Mouse (Mus musculus): ENCODE measurements around the gene Fibp.
A peak's percentile ranks its signal among the peaks of the same experiment; 100 is the strongest.

Gene Fibp

DNA sequence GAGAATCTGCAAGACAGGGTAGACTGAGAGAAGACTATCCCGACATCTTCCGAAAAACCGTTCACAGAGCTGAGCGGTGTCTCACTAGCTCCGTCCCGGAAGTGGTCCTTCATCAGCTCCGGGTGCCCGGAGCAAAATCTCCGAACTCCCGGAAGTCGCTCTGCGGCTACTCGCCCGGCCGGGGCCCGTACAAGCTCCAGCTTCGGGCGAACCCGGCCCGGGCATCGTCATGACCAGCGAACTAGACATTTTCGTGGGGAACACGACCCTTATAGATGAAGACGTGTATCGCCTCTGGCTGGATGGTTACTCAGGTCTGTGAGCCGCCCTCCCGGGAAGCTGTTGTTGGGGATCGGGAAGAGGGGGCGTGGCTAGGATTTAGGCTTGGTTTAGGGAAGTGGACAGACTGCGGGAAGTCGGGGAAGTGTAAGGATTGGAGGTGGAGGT lies at the start of gene Fibp:
TSS of gene Fibp (plus strand) at position 151 of the 447 bp plus-strand sequence.
- peak; percentile 86 for DNase-seq

- no peak for DNase-seq
These were observed 49.8 kb upstream of the Fibp start for GRCm38 (mm10) chr19:5410641-5411040.

- DNase-seq, result no peak
These were observed 48.5 kb upstream of the Fibp start for GRCm38 (mm10) chr19:5411961-5412360.

- DNase-seq, result no peak
These were observed 46.6 kb upstream of the Fibp start for GRCm38 (mm10) chr19:5413840-5414239.

GRCm38 (mm10) chr19:5414534-5414957 lies 45.9 kb upstream of the Fibp start:
- DNase-seq, result no peak

- no peak for DNase-seq
These were observed 41.5 kb upstream of the Fibp start for GRCm38 (mm10) chr19:5418750-5419466.

DNA sequence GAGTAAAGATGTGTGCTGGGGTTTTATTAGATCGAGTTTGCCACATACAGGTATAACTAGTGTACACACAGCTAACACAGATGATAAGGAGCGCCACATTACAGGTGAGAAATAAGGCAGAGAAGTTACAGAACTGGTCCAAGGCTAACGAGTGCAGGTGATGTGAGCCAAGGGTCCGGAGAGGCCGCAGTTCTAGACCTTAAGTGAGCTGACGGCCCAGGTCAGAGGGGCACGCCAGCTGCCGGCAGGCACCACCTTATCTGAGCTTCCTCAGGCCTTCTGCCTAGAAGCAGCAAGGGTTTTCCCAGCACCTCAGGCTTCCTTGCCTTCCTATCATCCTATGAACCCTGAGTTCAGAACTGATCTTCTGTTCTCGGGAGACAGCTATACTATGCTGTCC lies 40.8 kb upstream of the Fibp start:
- DNase-seq, result no peak

- DNase-seq, result no peak
These were observed 39.8 kb upstream of the Fibp start for GRCm38 (mm10) chr19:5420579-5420978.

GRCm38 (mm10) chr19:5421784-5422183 lies 38.6 kb upstream of the Fibp start:
- no peak for DNase-seq

DNA sequence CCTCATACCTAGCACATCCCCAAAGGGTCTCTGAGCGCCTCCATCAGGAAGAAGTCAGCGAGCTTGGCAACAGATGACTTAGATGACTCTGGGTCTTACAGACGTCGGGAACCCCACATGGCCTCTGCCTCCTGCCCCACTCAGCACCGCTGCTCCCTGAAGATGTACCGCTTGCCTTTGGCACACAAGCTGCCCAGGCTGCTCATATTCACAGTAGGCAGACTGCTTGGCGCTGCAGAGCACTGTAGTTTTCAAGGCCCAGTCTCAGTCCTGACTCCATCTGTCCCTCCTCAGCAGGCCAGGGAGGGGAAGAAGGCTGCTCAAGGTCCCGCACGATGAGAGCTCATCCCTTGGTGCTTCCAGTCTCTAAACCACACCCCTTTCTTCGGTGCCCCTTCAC lies 38.1 kb upstream of the Fibp start:
- DNase-seq, result no peak

- no peak for DNase-seq
These were observed 37.4 kb upstream of the Fibp start for GRCm38 (mm10) chr19:5422895-5423443.

DNA sequence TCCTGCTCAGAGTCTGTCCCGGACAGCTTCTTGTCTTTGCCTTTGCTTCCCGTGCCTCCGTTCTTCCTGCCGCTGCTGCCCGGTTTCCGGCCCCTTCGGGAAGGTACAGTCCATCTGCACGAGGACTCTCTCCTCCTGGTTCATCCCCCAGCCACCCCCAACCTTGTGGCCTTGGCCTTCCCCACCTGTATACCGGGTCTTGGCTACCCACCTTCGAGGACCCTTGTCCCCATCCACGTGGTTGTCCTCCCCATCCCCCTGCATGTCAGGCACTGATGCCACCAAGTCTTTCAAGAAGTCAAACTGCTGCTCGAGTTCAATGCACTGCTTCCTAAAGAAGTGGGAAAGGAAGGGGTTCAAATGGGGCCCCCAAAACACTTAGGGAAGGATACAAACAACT lies 36.9 kb upstream of the Fibp start:
- DNase-seq, result no peak

GRCm38 (mm10) chr19:5424092-5424781 lies 36.2 kb upstream of the Fibp start:
- peak; percentile 73 for DNase-seq

GRCm38 (mm10) chr19:5424782-5425741 lies 35.4 kb upstream of the Fibp start, which contains the start of the genes Drap1 and AI837181:
Gene Drap1, minus strand, starts transcription at chr19:5424979.
Gene AI837181, plus strand, starts transcription at chr19:5425144.
- peak; percentile 97 for DNase-seq

DNA sequence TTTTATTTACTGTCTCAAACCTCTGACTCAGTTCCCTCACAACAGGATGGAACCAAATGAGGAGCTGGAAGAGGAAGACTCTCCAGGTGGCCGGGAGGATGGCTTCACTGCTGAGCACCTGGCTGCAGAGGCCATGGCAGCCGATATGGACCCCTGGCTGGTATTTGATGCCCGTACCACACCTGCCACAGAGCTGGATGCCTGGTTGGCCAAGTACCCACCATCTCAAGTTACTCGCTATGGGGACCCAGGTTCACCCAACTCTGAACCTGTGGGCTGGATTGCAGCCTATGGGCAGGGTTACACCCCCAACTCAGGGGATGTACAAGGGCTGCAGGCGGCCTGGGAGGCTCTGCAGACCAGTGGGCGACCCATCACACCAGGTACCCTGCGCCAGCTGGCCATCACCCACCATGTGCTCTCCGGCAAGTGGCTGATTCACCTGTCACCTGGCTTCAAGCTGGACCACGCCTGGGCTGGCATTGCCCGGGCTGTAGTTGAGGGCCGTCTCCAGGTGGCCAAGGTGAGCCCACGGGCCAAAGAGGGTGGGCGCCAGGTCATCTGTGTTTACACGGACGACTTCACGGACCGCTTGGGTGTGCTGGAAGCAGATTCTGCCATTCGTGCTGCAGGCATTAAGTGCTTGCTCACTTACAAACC lies 34.4 kb upstream of the Fibp start:
- DNase-seq, result no peak

- DNase-seq, result no peak
These were observed 33.6 kb upstream of the Fibp start for GRCm38 (mm10) chr19:5426640-5427290.

DNA sequence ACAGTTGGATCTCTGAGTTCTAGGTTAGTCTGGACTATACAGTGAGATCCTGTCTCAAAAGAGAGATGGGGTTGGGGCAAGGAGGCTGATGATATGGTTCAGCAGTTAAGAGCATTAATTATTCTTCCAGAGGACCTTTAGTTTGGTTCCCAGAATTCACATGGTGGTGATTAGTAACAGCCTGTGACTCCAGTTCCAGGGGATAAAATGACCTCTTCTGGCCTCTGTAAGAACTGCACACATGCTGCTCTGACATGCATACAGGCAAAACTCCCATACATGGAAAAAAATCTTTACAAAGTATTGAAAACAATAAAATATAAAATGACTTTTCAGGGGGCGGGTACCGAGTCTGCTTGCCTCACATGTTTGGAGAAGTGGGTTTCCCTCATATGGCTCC lies 32.3 kb upstream of the Fibp start:
- DNase-seq, result no peak

DNA sequence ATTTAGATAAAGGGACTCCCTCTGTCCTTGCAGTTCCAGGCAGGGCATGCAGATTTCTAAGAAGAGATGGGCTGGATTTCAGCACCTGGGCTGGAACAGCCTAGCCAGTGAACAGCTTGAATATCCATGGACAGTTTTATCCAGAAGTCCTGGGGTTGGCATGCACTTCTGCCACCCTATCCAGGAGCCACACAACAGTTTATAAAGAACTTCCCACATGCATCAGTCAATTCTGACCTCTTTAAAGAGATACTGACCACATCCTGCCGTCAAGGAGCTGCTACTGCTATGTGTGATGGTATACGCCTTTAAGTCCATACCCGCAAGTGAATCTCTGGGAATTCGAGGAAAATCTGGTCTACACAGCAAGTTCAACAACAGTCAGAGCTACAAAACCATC lies 31.2 kb upstream of the Fibp start:
- no peak for DNase-seq

DNA sequence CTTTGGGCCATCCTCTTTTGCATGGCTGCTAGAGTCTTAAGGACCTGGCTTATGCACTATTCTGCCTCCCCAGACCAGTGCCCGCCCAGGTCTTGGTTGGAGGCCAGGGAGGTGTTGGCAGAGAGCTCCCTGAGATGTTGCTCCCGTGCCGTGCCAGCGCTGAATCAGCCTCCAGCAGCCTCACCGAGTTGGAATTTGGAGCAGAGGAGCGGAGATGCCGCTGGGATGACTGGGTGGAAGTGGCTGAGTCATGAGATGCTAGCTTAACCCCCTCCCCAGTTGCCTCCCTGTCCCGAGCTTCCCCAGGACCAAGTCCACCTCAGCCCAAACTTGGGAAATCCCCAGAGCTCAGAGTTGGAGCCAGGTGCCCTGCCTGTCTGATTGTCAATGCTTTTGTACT lies 30.6 kb upstream of the Fibp start:
- no peak for DNase-seq

DNA sequence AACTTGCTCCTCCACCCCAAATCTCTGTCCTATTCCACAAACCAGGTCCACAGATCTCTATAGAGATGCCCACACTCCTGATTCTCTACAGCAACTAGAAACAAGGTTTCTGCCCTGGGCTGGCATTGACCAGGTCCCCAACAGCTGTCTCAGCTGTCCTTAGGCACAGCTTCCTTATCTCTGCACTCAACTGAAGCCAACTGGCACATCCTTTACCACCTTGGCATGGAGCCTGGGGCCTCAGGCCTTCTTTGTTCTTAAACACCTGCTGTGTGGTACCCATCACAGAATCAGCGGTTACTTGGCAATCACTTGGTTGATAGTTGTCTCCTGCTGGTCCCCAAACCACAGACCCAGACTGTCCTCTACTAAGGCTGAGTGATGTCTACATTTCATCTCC lies 30.0 kb upstream of the Fibp start:
- no peak for DNase-seq

DNA sequence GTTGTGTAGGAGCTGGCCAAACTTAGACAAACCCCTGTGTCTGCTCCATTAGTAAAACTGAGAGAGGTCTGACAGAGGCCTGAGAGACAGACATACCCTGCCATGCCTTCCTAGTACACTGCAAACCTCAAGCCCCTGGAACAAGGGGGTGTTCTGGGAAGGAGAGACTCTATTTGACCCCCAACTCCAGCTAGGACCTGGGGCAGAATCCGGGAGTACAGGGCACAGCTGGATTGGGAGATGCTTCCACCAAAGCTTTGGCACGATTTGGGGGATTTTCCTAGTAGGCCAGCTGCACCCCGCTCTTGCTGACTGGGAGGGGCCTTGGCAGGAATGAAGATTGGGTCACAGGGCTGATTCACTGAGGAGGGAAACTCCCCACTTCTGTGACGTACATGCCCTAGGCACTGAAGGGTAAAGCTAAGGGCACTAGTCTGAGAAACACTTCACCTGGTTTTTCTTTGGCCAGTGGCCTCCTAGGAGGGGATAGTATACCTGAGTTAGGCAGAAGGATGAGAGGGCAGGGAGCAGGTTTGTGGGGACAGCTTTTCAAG lies 28.4 kb upstream of the Fibp start:
- DNase-seq, result no peak

Measured in right cerebral cortex, postnatal 4 days (tissue).